Mouse (Mus musculus) forebrain, embryonic 11.5 days (tissue): Measurements from ENCODE around the gene Lfng. TPM values are rescaled to one million over a fixed set of nuclear protein-coding genes. Genes with fewer than 3 reads are reported as not detected.
A peak's percentile ranks its signal among the peaks of the same experiment; 100 is the strongest.

Source experiments
- ATAC-seq: fragments of 200-750 bp; cut with Nextera tagmentation; replicated peaks from 2 replicates; pipeline ENCODE4 v1.8.0; 2017; ENCODE audit warnings: moderate TSS enrichment; ENCODE audit not compliant: low FRiP score
- DNase-seq: peaks from one replicate; pipeline ENCODE4 v3.0.0-alpha.2; 2017; ENCODE audit warnings: low spot score
- H3K27ac ChIP-seq: fragments of 300-500 bp; sonication (generic); 2 replicates; pipeline ENCODE4 v1.5.1; 2014; ENCODE audit warnings: low read depth, low read length
- H3K27me3 ChIP-seq: fragments of 300-500 bp; sonication (generic); 2 replicates; pipeline ENCODE4 v1.6.1; 2014; ENCODE audit warnings: mild to moderate bottlenecking, low read length, mixed read lengths; ENCODE audit not compliant: control insufficient read depth, insufficient read depth
- H3K36me3 ChIP-seq: fragments of 300-500 bp; sonication (generic); 2 replicates; pipeline ENCODE4 v1.6.1; 2014; ENCODE audit warnings: mild to moderate bottlenecking, low read length, moderate library complexity, mixed read lengths; ENCODE audit not compliant: control insufficient read depth, insufficient read depth
- H3K4me1 ChIP-seq: fragments of 300-500 bp; sonication (generic); replicated peaks from 2 replicates; pipeline ENCODE4 v1.6.1; 2014; ENCODE audit warnings: low read length, mixed read lengths; ENCODE audit not compliant: control insufficient read depth, insufficient read depth
- H3K4me2 ChIP-seq: fragments of 300-500 bp; sonication (generic); 2 replicates; pipeline ENCODE4 v1.6.1; 2014; ENCODE audit warnings: low read depth, mild to moderate bottlenecking, low read length, moderate library complexity, mixed read lengths; ENCODE audit not compliant: severe bottlenecking
- H3K4me3 ChIP-seq: fragments of 300-500 bp; sonication (generic); 2 replicates; pipeline ENCODE4 v1.5.1; 2014; ENCODE audit warnings: low read depth, low read length
- H3K9ac ChIP-seq: fragments of 300-500 bp; sonication (generic); 2 replicates; pipeline ENCODE4 v1.6.1; 2014; ENCODE audit warnings: low read length
- H3K9me3 ChIP-seq: fragments of 300-500 bp; sonication (generic); 2 replicates; pipeline ENCODE4 v1.6.1; 2016; ENCODE audit warnings: low read length, mixed read lengths; ENCODE audit not compliant: control insufficient read depth
- WGBS: fragments of 180-500 bp; shearing (Covaris S2); extraction: QIAGEN DNeasy Blood & Tissue Kit; methylation state at CpG from one replicate; pipeline ENCODE4 v1.1.7; 2014; 5-methylcytosine and 5-hydroxymethylcytosine counted together
- polyA plus RNA-seq: library from polyadenylated mRNA; unstranded; fragments of >200 nt; fragmentation: Nextera tagmentation; extraction: Ambion mirVana; gene quantifications from 2 replicates; pipeline ENCODE4 v1.2.1, GENCODE M21; 2014

Lfng gene
- polyA plus RNA-seq, 1 experiment from 2014 or later: 41.8 TPM

DNA sequence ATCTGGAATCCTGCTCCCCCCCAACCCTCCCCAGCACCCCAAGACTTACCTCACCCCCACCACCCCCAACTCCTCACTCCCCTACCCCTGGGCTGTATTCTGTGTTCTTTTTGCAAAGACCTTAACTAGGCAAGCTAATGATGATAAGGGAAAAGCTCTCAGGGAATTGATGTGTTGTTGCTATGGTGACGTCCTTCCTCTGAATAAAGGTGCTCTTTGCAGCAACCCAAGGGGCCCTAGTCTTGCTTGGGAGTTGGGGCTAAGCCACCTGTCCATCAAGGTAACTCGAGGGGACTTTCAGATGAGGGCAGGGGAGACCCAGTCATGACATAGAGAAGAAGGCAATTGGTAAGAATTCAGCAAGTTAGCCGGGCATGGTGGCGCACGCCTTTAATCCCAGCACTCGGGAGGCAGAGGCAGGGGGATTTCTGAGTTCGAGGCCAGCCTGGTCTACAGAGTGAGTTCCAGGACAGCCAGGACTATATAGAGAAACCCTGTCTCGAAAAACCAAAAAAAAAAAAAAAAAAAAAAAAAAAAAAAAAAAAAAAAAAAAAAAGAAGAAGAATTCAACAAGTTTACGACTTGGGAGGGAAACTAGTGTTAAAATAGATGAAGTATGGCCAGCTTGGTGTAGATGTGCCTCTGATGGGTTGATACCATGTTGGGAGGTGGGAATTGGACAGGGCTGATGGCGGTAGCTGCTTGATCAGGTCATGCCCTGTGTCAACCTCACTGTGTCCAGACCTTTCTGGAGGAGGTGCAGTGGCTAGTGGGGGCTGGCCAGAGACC is 8.4 kb downstream of the Lfng start:
- peaks cover 25% of the 10 kb centered on the region for H3K4me1 ChIP-seq
- no peak overlapping the region for H3K27ac ChIP-seq
- H3K4me2 ChIP-seq: no peak overlapping the region
- peaks cover 7% of the 10 kb centered on the region; the same call in 1 of the 2 replicates for H3K36me3 ChIP-seq
- WGBS: 81% methylated on average over 10 of the region's 10 CpGs
- ATAC-seq (no peak), DNase-seq (no peak)
- H3K9me3 ChIP-seq: no peaks in the 10 kb centered on the region
- no peaks in the 10 kb centered on the region for H3K27me3 ChIP-seq
- no peak overlapping the region for H3K9ac ChIP-seq
- no peak overlapping the region for H3K4me3 ChIP-seq

DNA sequence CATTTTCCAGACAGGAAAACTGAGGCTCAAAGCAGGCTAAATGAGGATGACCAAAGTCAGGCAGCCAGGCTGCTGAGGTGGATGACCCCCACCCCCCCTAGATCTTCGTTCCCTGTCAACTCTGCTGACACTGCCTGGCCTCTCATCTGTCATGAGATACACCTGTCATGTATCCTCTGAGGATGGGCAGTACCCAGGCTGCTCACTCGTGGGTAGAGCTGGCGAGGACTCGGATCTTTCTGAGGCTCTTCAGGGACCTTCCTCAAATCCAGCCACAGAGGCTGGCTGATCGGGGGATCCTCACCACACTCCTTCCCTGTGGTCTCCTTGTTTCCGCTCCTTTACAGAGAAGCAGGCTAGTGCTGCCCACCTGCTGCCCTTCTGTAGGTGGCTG is 9.0 kb downstream of the Lfng start:
- 80% methylated on average over 6 of the region's 6 CpGs for WGBS

DNA sequence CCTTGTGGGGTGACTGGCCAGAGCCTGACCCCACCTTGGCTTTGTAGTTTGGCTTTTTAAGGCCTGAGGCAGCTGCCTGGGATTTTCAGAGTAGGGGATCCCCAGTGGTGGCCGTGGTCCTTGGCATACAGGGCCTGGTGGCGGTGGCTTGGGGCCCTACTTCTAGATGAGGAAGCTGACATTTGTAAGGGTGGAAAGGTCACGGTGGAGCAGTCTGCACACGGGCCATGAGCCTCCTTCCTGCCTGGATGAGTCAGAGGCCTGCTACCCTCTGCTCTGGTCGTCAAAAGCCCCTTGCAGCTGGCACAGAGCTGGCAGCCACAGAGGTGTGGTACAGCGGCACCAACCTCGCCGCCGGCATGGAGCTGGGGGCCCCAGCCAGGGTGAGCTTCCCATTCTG is 9.6 kb downstream of the Lfng start:
- Histone ChIP-seq H3K4me1 (peaks cover 15% of the 10 kb centered on the region), H3K4me2 (no peak overlapping the region), H3K4me3 (no peak overlapping the region), H3K27ac (no peak overlapping the region), H3K9me3 (no peaks in the 10 kb centered on the region), H3K36me3 (peaks cover 7% of the 10 kb centered on the region; the same call in 1 of the 2 replicates), H3K9ac (no peak overlapping the region), H3K27me3 (no peaks in the 10 kb centered on the region)
- no peak for ATAC-seq
- WGBS: 76% methylated on average over 9 of the region's 9 CpGs
- DNase-seq: no peak

More for the DNA sequence above, 9.0 kb downstream of the Lfng start:
- DNase-seq (no peak), ATAC-seq (no peak)
- Histone ChIP-seq H3K4me3 (no peak overlapping the region), H3K36me3 (peaks cover 7% of the 10 kb centered on the region; the same call in 1 of the 2 replicates), H3K9ac (no peak overlapping the region), H3K27ac (no peak overlapping the region), H3K4me2 (no peak overlapping the region), H3K27me3 (no peaks in the 10 kb centered on the region), H3K4me1 (peaks cover 20% of the 10 kb centered on the region), H3K9me3 (no peaks in the 10 kb centered on the region)

DNA sequence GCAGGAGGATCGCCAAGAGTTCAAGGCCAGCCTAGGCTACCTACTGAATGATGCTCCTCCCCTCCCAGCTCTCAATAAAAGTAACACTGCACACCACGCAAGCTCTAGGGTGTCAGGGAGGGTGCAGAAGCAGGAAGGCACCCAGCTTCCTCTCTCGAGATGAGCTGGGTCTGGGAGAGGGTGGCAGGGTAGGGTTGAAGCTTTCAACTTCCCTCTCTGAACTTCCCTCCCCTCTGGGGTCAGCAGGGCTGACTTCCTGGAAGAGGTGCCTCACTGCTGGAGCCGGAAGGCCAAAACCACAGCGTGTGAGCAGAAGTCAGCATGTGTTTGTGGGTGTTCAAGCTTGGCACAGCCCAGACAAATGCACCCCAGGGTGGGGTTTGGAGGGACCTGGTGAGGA is 10.6 kb downstream of the Lfng start:
- H3K4me1 ChIP-seq: peaks cover 4% of the 10 kb centered on the region; the same call in 1 of the 2 replicates
- no peak for DNase-seq

DNA sequence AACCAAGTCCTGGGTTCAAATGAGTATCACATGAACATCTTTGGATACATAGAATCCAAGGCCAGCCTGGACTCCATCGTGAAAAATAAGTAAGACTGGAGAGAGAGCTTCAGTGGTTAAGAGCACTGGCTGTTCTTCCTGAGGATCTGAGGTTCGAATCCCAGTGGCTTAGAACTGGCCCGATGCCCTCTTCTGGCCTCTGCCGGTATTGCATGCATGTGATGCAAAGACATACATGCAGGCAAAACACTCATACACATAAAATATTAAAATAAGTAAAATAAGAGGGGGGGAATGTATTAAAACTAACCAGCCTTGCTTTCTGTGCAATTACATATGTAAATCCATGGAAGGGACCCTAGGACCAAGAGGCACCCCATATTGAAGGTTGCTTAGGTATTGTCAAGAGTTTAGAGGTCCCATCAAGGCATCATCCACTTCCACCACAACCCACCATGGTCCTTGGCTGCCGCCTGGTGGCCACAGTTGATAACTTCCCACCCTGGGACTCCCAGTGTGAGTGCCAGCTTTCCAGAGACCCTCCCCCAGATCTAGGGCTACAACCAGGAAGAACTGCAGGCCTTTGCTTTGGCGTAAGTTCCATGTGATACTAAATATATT is 12.1 kb downstream of the Lfng start:
- Histone ChIP-seq H3K27ac (no peak overlapping the region), H3K36me3 (peaks cover 16% of the 10 kb centered on the region)

More for the DNA sequence above, 10.6 kb downstream of the Lfng start:
- no peaks in the 10 kb centered on the region for H3K9me3 ChIP-seq
- peaks cover 11% of the 10 kb centered on the region; the same call in 1 of the 2 replicates for H3K36me3 ChIP-seq
- 80% methylated on average over 5 of the region's 5 CpGs for WGBS
- no peak for ATAC-seq
- no peaks in the 10 kb centered on the region for H3K27me3 ChIP-seq
- no peak overlapping the region for H3K9ac ChIP-seq
- no peak overlapping the region for H3K4me2 ChIP-seq
- H3K27ac ChIP-seq: no peak overlapping the region
- no peak overlapping the region for H3K4me3 ChIP-seq

DNA sequence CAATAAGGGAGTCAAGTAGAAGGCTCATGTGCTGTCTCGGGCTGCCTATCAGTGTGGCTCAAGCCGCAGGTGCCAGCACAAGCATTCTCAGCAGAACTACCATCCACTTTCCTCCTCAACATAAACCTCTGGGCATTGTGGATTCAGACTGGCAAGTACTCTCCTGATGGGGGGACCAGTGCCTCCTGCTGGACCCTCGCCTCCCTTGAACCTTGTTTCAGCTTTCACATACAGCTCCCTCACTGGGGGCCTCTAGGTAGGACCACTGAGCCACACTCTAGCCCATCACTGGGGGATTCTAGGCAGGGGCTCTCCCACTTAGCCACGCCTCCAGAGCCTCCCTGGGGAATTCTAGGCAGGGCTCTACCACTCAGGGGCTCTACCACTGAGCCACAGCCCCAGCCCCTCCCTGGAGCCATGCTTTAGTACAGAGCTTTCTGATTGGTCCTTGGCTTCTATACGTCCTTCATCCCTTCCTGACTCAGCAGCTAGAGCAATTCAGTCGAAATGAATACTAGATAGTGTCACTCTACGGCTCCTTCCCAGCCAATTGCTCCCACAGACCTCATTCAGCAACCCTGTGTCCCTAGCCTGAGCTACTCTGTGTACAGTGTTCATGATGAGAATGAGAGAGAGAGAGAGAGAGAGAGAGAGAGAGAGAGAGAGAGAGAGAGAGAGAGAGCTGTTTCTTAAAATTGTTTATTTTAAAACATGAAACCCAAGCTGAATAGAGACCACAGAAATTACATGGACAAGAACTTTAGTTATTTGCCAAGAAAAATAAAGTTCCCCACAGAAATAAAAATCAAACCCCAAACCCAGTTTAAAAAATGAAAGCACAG is 13.0 kb downstream of the Lfng start:
- ATAC-seq (peak; percentile 25; the same call in 1 of the 2 replicates), DNase-seq (no peak)
- no peak overlapping the region for H3K9ac ChIP-seq
- H3K4me2 ChIP-seq: no peak overlapping the region
- peaks cover 20% of the 10 kb centered on the region for H3K36me3 ChIP-seq
- 63% methylated on average over 7 of the region's 7 CpGs for WGBS
- H3K4me1 ChIP-seq: no peaks in the 10 kb centered on the region
- H3K9me3 ChIP-seq: no peaks in the 10 kb centered on the region
- H3K27ac ChIP-seq: no peak overlapping the region
- no peaks in the 10 kb centered on the region for H3K27me3 ChIP-seq
- H3K4me3 ChIP-seq: no peak overlapping the region

More for the DNA sequence above, 12.1 kb downstream of the Lfng start:
- peaks cover 4% of the 10 kb centered on the region; the same call in 1 of the 2 replicates for H3K4me1 ChIP-seq
- DNase-seq: peak; percentile 92
- H3K4me3 ChIP-seq: no peak overlapping the region
- H3K4me2 ChIP-seq: no peak overlapping the region
- 22% methylated on average over 6 of the region's 6 CpGs for WGBS
- ATAC-seq: peak; percentile 53
- H3K9ac ChIP-seq: no peak overlapping the region
- no peaks in the 10 kb centered on the region for H3K27me3 ChIP-seq
- no peaks in the 10 kb centered on the region for H3K9me3 ChIP-seq

DNA sequence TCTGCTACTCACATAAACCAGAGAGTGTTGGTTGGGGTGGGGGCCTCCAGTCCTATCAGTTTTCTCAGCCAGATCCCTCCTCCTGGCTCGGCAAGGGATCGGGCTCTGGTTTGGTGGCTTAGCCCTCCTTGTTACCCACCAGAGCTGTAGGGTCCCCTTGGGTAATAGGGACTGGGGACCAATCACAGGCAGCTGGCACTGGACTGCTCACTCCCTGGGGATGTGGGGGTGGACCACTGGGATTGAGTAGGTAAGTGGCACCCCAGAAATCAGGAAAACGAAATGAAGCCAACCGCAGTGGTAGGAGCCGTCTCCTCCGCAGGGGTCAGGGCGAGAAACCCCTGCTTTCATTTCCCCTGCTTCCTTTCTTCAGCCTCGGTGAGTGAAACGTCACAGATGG is 14.0 kb downstream of the Lfng start:
- no peaks in the 10 kb centered on the region for H3K4me1 ChIP-seq
- ATAC-seq: no peak
- H3K9me3 ChIP-seq: no peaks in the 10 kb centered on the region
- DNase-seq: no peak
- no peak overlapping the region for H3K4me3 ChIP-seq
- no peaks in the 10 kb centered on the region for H3K27me3 ChIP-seq
- H3K36me3 ChIP-seq: peaks cover 22% of the 10 kb centered on the region
- no peak overlapping the region for H3K4me2 ChIP-seq
- no peak overlapping the region for H3K9ac ChIP-seq
- no peak overlapping the region for H3K27ac ChIP-seq
- WGBS: 74% methylated on average over 9 of the region's 9 CpGs

DNA sequence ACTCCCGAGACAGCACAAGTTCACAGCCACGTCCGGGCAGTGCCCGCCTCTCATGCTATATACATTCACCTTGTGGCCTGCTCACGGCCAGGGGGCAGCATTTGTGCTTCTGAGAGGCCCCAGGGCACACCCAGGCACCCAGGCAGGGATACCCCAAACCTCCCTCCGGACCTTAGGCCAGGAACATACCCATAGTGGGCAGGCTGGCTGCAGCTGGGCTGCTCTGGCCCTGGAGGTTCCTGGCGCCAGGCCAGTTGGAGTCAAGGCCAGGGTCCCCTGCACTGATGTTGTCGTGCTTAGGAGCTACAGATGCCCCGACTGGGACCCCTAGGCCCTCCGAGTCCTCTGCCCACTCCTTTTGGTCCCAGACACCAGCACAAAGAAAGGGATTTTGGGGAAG is 14.4 kb downstream of the Lfng start:
- Histone ChIP-seq H3K4me3 (no peak overlapping the region), H3K27ac (no peak overlapping the region), H3K4me2 (no peak overlapping the region), H3K36me3 (peaks cover 25% of the 10 kb centered on the region), H3K27me3 (no peaks in the 10 kb centered on the region), H3K9ac (0 out of 2 replicates have a peak overlapping the region, but pooled peaks have one; percentile 8), H3K4me1 (no peaks in the 10 kb centered on the region), H3K9me3 (no peaks in the 10 kb centered on the region)
- WGBS: 79% methylated on average over 10 of the region's 10 CpGs
- DNase-seq (no peak), ATAC-seq (no peak)
